Mouse (Mus musculus) gastrocnemius, adult 2 months (tissue): ENCODE results near the gene Pum1. TPM values are rescaled to one million over a fixed set of nuclear protein-coding genes. Genes with fewer than 3 reads are reported as not detected.
A peak's percentile ranks its signal among the peaks of the same experiment; 100 is the strongest.

Source experiments
- DNase-seq: peaks from one replicate; pipeline ENCODE4 v3.0.0; 2022
- H3K27ac ChIP-seq: fragments of 200-600 bp; 2 replicates; pipeline ENCODE4 v1.8.1; 2022; ENCODE audit warnings: mild to moderate bottlenecking
- H3K4me3 ChIP-seq: fragments of 200-600 bp; 2 replicates; pipeline ENCODE4 v1.8.1; 2022; ENCODE audit warnings: mild to moderate bottlenecking, moderate library complexity
- CTCF ChIP-seq: fragments of 200-600 bp; IDR thresholded peaks from 2 replicates; pipeline ENCODE4 v1.8.1; 2022; ENCODE audit warnings: antibody characterized with exemption, mild to moderate bottlenecking, moderate library complexity
- intact Hi-C: fragments of 180-260 bp; cut with DNase I; formaldehyde crosslinking; loops from one replicate; pipeline ENCODE4 v1.15.1; 2025
- total RNA-seq, 2 experiments: library from RNA; stranded (reverse); gene quantifications; 2 replicates each; pipeline ENCODE4 v1.2.3; 2021

Gene Pum1
- total RNA-seq, 2 experiments from 2014 or later: 42.4 to 42.6 TPM

GRCm38 (mm10) chr4:130820594-130821255, 157.6 kb downstream of the Pum1 start:
- DNase-seq: no peak
- TF ChIP-seq CTCF: no peak
- intact Hi-C loops: no loop called here
- Histone ChIP-seq H3K27ac (peak overlapping the region; percentile 81), H3K4me3 (0 out of 2 replicates have a peak overlapping the region, but pooled peaks have one; percentile 30)

GRCm38 (mm10) chr4:130828851-130829673, 165.9 kb downstream of the Pum1 start:
- Histone ChIP-seq H3K4me3 (peak overlapping the region; percentile 40), H3K27ac (peak overlapping the region; percentile 75)
- intact Hi-C loops: no loop called here
- TF ChIP-seq CTCF: no peak
- DNase-seq: peak; percentile 81

Other genes starting within 250 kb of the Pum1 start
- 10 to 100 TPM; 11.5 to 17.9 TPM for gene Nkain1, start 89.1 kb upstream of the Pum1 start, total RNA-seq
- 10 to 100 TPM in 1 of 2 experiments, 1 to 10 TPM in 1; 8.5 to 12.5 TPM for gene Sdc3, start 129.2 kb downstream of the Pum1 start, total RNA-seq
- 1 to 10 TPM; 2.5 to 5.3 TPM for gene Laptm5, start 249.8 kb downstream of the Pum1 start, total RNA-seq